Mouse (Mus musculus) layer of hippocampus, adult 9-11 months (tissue): Measurements from ENCODE around the gene Lrrc41.
A peak's percentile ranks its signal among the peaks of the same experiment; 100 is the strongest.

Experiments used
- DNase-seq: peaks from one replicate; pipeline ENCODE4 v3.0.0; 2022

The Lrrc41 gene

DNA sequence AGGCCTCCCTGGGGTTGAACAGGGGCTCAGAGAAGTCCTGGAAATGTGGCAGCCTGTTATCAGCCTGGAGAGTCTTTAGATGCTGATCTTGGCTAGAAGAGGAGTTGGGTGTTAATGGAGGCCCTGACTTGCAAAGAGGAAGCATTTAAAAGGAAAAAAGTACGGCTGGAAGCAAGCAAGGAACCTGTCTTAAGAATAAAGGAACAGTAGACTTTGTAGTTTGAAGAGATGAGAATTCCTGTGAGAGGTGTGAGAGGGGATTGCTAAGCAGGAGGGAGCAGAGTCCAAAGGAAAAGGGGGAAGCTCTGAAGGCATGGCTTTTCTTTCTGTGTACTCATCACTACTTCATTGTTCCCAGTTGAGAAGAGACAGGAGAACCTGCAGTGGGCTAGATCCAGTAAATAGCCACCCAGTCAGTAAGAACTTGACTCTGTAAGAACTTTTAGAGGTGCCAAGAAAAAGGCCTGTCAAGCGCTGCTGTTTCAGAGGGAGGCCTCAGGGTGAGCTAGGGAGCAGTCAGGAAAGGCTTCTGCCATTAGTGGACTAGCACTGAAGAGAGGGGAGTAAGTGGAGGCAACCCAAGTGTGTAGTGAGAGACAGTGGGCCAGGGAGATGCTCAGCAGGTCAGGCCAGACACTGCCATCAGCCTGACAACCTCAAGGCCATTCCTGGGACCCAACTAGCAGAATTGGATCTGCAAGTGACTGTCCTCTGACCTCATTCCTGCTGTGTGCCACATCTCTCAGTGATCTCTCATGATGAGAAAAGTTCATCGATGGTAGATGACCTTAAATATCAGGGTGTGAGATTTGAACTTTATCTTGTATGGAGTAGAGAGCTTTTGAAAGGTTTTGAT is 2.4 kb downstream of the Lrrc41 start:
- no peak for DNase-seq

DNA sequence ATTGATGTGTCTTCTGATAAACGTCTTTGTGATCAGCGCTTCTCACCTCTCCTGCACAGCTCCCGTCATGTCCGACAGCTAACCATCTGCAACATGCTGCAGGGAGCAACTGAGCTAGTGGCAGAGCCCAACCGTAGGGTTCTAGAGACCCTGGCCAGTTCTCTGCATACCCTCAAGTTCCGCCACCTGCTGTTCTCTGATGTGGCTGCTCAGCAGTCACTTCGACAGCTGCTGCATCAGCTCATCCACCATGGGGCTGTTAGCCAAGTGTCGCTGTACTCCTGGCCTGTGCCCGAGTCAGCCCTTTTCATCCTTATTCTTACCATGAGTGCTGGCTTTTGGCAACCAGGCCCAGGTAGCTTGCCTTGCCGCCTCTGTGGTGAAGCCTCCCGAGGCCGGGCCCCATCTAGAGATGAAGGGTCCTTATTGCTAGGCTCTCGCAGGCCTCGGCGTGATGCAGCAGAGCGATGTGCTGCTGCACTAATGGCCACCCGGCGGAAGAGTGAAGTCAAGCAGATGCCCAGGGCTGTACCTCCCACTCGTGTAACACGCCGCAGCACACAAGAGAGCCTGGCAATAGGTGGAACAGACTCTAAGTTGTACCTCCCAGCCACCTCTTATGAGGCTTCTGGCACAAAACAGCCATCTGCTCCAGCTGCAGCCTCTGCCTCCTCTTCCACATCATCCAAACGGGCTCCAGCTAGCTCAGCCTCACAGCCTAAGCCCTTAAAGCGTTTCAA is 13.6 kb downstream of the Lrrc41 start:
- DNase-seq: no peak

DNA sequence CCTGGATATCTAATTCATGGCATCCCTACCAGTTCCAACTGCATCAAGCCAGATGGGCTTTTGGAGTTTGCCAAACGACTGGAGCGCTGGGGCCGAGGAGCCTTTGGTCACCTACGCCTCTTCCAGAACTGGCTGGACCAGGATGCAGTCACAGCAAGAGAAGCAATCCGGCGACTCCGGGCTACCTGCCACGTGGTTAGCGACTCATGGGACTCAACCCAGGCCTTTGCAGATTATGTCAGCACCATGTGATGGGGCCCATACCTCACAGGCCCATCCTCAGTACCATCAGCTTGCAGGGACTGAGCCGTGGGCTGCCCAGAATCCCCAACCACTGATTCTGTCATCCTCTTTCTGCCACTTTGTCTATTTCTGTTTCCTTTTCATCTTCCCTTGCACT is 21.2 kb downstream of the Lrrc41 start:
- DNase-seq: no peak

DNA sequence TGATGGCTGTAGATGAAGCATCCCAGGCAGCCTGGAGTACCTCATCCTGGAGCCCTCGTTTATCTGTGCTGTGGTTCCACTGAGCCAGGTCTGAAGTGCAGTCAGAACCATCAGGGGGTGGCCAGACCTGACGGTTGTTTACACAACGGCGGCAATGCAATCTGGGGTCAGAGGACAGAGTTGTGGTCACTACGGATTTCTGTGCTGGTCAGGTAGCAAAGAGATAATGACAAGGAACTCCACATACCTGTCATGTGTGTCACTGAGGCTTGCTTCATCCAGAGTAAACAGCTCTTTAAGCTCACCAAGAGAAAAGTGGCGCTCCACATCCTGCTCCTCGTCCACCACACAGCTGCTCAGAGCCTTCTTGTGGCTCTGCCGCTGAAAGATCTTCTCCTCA is 22.1 kb downstream of the Lrrc41 start:
- DNase-seq: no peak

DNA sequence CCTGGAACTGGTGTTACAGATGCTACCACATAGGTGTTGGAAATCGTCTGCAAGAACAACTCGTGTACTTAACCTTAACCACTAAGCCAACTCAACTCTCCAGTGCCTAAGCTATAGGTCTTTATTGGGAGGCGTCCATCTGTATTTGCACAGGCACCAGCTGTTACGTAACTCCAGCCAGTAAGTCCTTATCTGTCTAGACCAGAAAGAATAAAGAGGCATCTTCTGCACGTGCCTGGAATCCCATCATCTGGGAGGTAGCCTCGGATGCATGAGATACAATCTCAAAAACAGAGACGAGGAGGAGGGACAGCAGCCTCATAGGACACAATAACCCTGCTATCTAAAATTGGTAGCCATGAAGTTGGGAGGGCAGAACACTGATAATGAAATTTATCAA is 25.9 kb downstream of the Lrrc41 start:
- no peak for DNase-seq

DNA sequence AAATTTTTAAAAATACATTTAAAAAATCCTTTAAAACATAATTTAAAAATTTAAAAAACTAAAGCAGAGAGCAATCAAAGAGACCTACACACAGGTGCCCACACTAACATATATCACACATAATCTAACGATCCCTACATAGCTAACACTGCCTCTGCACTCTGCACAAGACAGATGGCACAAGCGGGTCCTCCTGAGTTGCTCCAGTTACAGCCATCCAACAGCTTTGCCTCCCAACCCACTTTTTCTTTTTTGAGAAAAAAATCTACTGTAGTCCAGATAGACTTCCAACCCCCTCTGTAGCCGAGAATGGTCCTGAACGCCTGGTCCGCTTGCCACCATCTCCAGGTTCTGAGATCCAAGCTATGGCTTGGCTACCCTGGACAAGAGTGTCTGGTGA is 30.2 kb downstream of the Lrrc41 start:
- DNase-seq: no peak

DNA sequence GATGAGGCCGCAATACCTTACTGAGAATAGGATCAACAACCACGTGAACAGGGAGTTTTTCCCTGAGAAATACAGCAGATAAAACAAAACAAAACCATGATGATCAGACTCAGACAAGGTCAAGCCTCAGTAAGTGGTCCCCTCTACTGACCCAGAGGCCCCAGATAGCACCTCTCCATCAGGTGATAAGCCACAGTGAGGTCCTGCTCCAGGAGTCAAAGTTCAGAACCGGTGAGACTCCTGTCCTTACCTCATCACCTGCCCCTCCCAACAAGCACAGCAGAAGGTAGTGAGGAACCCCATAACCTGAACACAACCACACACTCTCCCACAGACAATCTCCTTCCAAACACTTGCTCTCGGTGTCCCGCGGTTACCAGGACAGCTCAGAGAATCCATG is 35.6 kb downstream of the Lrrc41 start:
- DNase-seq: no peak

DNA sequence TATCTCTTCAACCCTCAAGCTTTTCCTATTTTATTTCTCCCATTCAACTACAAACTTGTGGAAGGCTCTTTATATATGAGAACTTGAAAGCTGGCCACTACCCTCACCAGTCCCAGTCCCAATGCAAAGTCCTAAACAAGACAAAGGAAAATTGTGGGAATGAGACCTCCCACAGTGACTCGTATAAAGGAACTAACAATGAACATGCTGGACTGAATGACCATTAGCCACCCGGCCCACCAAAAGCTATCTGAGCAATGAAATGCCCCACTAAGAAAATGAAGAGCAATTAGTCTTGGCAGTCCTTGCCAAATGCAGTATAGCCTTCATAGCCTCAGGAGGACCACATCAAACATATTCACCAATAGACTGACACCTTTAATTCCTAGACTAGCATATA is 36.4 kb downstream of the Lrrc41 start:
- DNase-seq: no peak

DNA sequence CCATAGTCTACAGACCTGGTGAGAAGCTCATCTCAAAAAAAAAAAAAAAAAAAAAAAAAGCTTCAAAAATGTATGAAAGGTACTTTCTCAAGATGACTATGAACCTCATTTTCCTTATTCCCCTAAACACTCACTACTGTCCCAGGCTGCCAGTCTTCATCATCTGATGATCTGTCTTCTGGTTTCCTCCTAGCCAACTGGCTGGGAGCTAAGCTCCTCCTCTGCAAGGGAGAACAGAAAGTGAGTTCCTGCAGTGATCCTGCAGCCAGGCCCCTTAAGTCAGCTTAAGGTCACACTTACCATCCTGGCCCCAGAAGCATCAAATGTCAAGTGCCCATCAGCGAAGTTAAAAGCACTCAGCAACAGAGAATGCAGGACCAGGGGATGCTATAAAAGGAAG is 47.7 kb downstream of the Lrrc41 start:
- DNase-seq: no peak

DNA sequence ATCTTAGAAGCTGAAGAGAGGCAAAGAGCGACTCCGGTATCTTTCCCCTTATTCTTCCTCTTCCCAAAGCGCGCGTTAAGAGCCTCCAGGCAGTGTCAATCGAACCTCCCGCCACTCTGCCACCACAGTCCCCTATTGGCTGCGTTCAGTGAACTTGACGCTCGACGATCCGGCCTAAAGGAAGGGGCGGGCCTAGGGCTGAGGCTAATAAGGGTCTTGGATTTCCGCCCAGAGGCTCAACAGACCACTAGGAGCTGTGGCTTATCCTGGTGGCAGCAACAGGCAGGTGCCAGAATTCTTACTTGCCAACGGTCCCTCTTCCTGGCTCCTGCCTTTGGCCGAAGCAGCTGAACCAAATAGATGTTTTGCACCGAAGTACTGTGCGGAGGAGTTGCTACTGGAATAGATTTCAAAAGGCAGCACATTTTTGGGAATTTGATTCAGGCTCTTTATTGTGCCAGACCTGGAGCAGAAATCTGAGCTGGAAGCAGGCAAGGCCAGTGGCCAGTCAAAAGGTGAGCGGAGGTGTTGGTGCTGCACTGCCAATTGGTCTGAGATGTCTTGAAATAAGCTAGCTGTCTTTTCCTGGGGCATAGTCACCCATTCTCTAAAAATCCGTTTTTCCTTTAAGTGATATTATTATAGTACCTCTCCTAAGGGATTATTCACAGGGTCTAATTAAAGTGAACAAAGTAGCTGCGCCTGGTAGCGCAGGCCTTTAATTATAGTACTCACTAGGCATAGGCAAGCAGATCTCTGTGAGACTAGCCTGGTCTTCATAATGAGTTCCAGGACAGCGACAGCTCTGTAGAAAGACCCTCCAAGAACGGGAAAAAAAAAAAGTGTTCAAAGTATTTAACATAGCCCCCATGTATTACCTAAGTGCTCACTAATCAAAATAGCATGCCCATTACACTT is 48.8 kb downstream of the Lrrc41 start, which contains the start of the genes Rad54l and Pomgnt1:
Gene Rad54l (minus strand): TSS at position 89 of the 918 bp plus-strand sequence.
Gene Pomgnt1 (plus strand): TSS at position 239 of the 918 bp plus-strand sequence.
- DNase-seq: peak; percentile 80

DNA sequence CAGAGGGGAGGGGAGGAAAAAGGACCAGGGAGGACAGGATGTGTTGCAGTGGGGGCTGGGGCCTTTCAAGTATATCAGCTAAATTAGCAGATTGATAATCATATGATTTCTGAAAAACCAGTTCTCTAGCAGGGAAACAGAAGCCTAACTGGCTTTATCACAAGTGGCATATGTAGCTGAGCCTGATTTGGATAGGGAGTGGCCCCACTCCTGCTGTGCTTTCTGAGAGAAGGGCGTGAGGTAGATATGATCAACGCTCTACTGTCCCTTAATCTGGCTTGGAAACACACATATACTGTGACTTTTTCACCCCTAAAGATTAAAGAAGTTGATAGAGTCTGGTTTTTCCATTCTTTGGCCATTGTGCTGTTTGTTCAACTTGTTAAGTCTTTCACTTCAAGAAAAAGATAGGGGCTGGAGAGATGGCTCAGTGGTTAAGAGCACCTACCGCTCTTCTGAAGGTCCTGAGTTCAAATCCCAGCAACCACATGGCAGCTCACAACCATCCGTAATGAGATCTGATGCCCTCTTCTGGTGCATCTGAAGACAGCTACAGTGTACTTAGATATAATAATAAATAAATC is 50.8 kb downstream of the Lrrc41 start:
- peak; percentile 32 for DNase-seq

DNA sequence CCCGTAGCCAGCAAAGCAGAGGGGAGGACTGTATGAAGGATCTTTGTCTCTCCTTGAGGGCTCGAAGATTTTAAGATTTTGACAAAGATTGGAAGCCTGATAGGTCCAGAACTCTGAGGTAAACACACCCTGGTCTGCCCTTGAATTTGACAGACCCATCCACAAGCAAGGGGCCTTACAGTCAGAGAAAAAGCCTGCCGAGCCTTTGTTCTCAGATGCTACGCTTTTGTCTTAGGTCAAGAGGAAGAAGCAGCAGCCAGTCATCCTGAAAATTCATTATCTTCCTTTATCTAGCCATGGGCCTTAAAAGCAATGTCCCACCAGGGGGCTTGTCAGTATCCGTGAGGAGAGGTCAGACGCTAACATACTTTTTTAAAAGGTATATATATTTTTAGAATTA is 52.9 kb downstream of the Lrrc41 start:
- DNase-seq: no peak

DNA sequence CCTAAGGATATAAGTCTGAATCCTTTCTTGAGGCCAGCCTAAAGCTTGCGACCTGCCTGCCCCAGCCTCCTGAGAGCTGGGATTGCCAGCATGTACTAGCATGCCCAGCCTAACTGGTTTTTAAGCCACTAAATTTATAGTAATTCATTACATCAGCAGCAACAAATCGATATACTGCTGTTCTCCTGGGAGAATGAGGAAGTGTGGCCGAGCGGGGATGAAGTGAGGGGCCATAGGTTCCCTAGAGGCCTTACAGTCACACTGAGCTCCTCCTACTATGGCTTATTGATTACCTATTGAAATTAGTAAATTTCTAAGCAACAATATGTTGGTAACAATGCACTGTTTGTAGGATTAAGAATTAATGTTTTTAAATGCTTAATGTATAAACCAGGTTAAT is 58.1 kb downstream of the Lrrc41 start:
- DNase-seq: no peak

DNA sequence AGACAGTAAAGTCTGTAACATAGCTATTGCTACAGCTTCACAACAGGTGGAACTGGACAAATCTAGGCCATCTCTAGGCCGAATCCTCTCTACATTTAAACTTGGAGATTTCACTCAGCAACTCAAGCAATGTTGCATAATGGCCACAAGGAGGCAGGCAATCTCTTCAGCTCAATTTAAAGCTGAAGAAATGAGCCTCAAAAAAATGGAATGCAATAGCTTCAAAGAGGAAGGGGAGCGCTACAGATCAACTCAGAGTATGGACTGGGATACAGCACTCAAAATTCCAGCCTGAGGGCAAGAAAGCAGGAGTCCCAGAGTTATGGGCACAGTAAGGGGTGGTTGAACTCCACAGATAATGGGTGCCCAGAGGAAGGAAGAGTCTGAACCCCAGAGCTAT is 59.9 kb downstream of the Lrrc41 start:
- DNase-seq: no peak

DNA sequence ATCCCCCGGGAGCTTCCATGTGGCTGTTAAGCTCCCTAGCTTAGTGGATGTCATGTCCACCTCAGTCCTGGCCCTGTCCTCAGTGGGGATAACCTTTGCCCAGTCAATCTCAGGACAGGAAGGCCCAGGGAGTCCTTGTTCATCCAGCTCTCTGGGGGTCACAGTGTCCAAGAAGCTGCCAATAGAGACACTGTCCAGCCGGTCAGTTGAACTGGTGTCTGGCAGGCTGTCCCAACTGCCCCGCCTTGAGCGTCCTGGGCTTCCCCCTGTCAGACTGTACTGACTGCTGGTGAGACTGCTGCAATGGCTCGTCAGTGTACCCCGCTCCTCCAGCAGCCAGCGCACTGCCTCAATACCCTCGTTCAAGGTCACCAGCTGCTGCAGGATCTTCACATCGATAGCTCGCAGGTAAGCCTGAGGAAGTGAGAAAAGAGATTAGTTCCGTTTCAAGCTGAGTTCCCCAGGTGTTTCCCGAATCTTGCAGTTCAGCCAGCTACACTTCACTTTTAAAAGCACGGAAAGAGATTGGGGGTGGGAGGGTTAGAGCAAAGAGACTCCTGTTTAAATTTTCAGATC is 62.4 kb downstream of the Lrrc41 start:
- no peak for DNase-seq

DNA sequence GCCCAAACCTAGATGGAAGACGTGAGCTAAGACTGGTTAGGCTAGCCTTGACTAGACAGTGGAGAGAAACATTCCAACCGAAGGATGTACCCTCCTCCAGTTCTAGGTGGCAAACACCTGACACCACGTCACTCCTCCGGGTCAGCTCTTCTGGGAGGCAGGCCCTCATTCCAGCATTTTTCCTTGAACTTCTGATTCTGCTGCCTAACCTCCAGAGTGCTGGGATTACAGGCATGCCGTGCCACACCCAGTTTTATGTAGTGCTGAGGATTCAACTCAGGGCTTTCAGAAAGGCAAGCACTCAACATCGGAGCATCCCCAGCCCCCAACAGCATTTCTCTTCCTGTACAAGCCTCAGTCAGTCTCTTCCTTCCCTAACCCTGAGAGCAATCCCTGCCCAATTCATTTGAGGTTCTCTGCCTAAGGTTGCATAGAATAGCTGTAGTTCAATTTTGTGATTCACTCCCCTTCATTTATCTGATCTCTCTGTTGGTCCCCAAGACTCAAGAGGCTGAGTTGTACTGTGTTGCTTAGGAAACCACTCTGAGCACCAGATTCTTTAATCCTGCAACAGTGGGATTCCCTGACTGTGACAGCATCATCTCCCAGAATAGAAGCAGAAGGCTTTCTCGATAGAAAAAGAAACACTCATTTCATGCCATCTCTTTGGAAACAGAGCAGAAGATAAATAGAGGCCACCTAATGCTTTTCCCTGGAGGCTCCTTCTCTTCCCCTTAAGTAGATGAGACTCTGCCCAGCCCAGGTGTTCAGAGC is 65.9 kb downstream of the Lrrc41 start:
- DNase-seq: no peak

DNA sequence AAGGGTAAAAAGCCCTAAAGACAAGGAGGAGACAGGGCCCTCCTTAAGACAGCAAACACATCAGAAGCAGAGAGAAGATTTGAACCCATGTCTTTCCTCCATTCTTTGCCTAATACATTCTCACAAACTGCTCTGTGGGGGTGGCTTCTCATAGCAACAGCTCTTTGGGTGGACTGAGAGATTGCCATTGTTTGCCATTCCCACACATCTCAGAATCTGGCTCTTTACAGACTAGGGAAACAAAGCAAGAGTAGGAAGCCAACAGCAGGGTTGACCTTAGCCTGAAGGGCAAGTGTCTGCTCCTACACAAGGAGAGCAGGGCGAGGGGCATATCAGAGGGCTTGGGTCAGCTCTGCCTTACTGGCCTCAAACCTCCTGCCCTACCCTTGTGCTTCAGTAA is 66.7 kb downstream of the Lrrc41 start:
- no peak for DNase-seq

DNA sequence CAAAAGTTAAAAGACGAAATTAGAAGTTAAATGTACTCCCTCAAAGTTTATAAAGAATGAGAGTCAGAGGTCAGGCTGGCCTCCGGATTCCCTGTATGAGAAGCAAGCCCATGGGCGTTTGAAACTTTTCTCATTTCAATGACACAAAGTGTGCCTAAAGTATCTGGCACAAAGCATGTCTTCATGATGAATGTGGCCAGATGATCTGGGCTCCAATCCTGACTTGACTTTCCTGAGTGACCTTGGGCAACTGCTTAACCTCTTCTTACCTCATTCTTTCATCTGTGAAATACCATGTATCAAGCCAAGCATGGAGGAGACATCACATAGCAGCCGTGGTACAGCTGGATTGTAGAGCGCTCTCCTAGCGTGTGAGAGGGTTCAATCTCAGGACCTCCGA is 67.2 kb downstream of the Lrrc41 start:
- no peak for DNase-seq

DNA sequence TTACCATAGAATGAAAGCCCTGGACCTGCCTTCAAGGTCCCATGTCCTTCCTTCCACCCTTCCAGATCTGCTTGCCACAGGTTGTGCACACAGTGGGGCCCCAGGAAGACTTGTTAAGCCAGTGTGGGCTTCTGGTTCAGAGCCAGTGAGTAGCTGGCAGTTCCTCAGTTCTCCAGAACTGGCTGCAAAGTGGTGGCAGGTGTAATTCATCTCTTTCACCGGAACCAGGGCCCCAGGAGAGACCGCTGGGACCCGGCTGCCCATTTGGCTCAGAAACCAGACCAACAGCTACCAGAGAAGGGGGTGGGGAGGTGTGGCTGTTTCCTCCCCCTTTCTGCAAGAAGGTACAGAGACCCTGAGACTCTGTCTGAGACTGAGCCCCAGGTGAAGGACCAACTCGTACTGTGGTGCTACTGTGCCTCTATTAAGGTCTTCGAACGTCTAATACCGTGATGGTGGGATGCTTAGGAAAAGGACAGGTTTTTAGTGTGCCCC is 68.3 kb downstream of the Lrrc41 start:
- DNase-seq: no peak

DNA sequence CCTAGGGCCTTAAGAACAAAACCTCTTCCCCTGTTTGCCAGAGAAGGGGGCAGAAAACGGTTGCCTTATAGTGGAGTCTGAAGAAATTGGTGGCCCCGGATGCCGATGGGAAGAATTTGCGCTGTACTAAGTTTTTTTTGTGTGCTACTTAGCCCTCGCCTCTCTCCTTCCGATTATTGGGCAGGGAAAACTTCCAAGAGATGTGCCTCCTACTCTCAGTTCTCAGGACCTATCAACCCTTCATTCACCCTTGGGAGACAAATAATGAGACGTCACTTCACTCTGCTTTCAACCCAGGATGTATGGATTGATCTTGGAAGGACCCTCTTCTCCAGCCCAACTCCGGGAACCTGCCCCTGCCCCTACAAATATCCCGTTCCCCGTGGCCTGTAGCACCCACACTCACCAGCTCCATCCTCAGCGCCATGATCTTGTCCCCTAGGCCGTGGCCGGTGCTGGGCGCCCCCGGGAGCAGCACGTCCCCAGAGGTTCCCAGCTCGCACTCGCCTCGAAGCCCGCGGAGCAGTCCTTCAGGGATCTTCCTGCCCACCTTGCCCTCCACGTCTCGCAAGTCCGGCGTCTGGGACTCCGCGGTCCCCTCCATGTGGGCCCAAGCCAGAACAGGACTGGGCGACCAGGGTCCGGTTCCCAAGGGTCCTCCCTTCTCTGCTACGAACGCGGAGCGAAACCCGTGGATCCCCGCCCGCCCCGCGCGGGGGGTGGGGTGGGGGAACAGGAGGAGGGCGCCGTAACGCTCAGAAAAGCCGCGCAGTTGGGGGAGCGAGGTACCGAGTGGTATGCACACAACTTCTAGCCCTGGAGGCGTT is 69.0 kb downstream of the Lrrc41 start:
- DNase-seq: peak; percentile 63
